Mouse (Mus musculus): ENCODE measurements at regions not wholly inside any gene's neighbourhood (a gene's known extent, or its start where the extent isn't known, plus 50 kb on each side); places are given as distances from the start of the nearest gene placed in this dataset.

- peaks cover 2% of the 10 kb centered on the region; the same call in 1 of the 2 replicates for H3K4me1 ChIP-seq (ENCODE audit: control insufficient read depth, insufficient read depth, low read length)
- H3K27ac ChIP-seq (ENCODE audit: low read length), result no peak overlapping the region
- no peaks in the 10 kb centered on the region for H3K27me3 ChIP-seq (ENCODE audit: control insufficient read depth, insufficient read depth, low read length)
- no peak overlapping the region for H3K9ac ChIP-seq (ENCODE audit: low read length)
- no peak for ATAC-seq (replicated peaks; ENCODE audit: extremely low read depth, insufficient read depth, low FRiP score)
- H3K4me2 ChIP-seq (ENCODE audit: low read depth, low read length), result no peak overlapping the region
- H3K9me3 ChIP-seq (replicated peaks; ENCODE audit: control insufficient read depth, low read length), result no peaks in the 10 kb centered on the region
- no peak overlapping the region for H3K4me3 ChIP-seq (ENCODE audit: low read length)
- whole genome bisulfite sequencing, result 94% methylated on average over 4 of the region's 4 CpGs
- H3K36me3 ChIP-seq (ENCODE audit: control insufficient read depth, insufficient read depth), result no peaks in the 10 kb centered on the region
These were observed 237.0 kb upstream of the Gm37988 start for GRCm38 (mm10) chr1:4570730-4571129.

- Histone ChIP-seq H3K4me3 (ENCODE audit: low read length) (peak overlapping the region; percentile 66), H3K4me1 (ENCODE audit: control insufficient read depth, insufficient read depth, low read length) (peaks cover 2% of the 10 kb centered on the region; the same call in 1 of the 2 replicates), H3K9me3 (replicated peaks; ENCODE audit: control insufficient read depth, low read length) (no peaks in the 10 kb centered on the region), H3K27ac (ENCODE audit: low read length) (peak overlapping the region; percentile 86), H3K36me3 (ENCODE audit: control insufficient read depth, insufficient read depth) (no peaks in the 10 kb centered on the region), H3K4me2 (ENCODE audit: low read depth, low read length) (peak overlapping the region; percentile 95), H3K9ac (ENCODE audit: low read length) (peak overlapping the region; percentile 79), H3K27me3 (ENCODE audit: control insufficient read depth, insufficient read depth, low read length) (no peaks in the 10 kb centered on the region)
- peak; percentile 91 for ATAC-seq (replicated peaks; ENCODE audit: extremely low read depth, insufficient read depth, low FRiP score)
- WGBS, result under 1% methylated on average over 58 of the region's 58 CpGs
These were observed 236.1 kb upstream of the Gm37988 start for GRCm38 (mm10) chr1:4571299-4572202.

DNA sequence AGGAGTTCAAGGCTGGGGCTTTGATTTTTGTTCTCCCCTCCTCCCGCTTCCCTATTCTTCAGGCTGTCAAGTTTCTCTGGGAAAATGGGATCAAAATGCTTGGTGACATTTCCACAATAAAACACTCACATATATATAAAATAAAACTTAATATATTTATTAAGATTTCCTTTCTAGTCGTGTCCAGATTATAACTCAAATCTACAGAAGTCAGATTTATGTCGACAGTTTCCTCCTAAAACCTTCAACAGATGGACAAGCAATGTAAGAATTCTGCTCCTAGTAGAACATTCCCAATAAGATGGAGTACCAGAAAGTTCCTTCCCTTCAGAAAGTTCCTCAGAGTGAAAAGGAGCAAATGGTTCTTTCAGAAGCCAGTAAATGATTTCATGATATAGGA, 235.4 kb upstream of the Gm37988 start:
- H3K4me1 ChIP-seq (ENCODE audit: control insufficient read depth, insufficient read depth, low read length), result peaks cover 2% of the 10 kb centered on the region; the same call in 1 of the 2 replicates
- H3K4me3 ChIP-seq (ENCODE audit: low read length), result no peak overlapping the region; the same call in 1 of the 2 replicates
- no peak for ATAC-seq (replicated peaks; ENCODE audit: extremely low read depth, insufficient read depth, low FRiP score)
- H3K9me3 ChIP-seq (replicated peaks; ENCODE audit: control insufficient read depth, low read length), result no peaks in the 10 kb centered on the region
- H3K36me3 ChIP-seq (ENCODE audit: control insufficient read depth, insufficient read depth), result no peaks in the 10 kb centered on the region
- no peak overlapping the region for H3K9ac ChIP-seq (ENCODE audit: low read length)
- 51% methylated on average over 3 of the region's 3 CpGs for WGBS
- H3K27me3 ChIP-seq (ENCODE audit: control insufficient read depth, insufficient read depth, low read length), result no peaks in the 10 kb centered on the region
- H3K27ac ChIP-seq (ENCODE audit: low read length), result peak overlapping the region; percentile 86
- peak overlapping the region; percentile 95 for H3K4me2 ChIP-seq (ENCODE audit: low read depth, low read length)

DNA sequence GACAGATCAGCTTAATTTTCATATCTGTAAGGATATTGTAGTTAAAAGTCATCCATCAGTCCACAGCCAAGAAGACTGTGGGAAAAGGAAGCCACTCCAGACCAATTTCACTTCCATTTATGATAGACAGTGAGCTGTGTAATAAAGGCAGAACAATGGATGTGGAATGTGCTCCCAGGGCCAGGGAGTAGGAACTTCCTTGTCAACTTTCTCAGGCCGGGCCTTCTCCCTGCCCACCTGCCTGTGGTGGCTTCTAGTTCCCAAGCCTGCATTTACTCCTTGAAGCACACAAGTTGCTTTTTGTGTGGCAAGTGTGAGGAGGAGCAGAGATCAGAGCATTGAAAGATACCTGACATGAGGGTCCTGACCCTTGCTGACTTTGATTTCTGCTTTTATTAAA, 233.6 kb upstream of the Gm37988 start:
- H3K36me3 ChIP-seq (ENCODE audit: control insufficient read depth, insufficient read depth), result no peaks in the 10 kb centered on the region
- ATAC-seq (replicated peaks; ENCODE audit: extremely low read depth, insufficient read depth, low FRiP score), result no peak
- no peak overlapping the region for H3K4me2 ChIP-seq (ENCODE audit: low read depth, low read length)
- no peak overlapping the region for H3K9ac ChIP-seq (ENCODE audit: low read length)
- H3K4me3 ChIP-seq (ENCODE audit: low read length), result no peak overlapping the region
- H3K27me3 ChIP-seq (ENCODE audit: control insufficient read depth, insufficient read depth, low read length), result no peaks in the 10 kb centered on the region
- peaks cover 2% of the 10 kb centered on the region; the same call in 1 of the 2 replicates for H3K4me1 ChIP-seq (ENCODE audit: control insufficient read depth, insufficient read depth, low read length)
- H3K9me3 ChIP-seq (replicated peaks; ENCODE audit: control insufficient read depth, low read length), result no peaks in the 10 kb centered on the region
- WGBS, result 47% methylated on average over 1 of the region's 1 CpGs
- no peak overlapping the region for H3K27ac ChIP-seq (ENCODE audit: low read length)

DNA sequence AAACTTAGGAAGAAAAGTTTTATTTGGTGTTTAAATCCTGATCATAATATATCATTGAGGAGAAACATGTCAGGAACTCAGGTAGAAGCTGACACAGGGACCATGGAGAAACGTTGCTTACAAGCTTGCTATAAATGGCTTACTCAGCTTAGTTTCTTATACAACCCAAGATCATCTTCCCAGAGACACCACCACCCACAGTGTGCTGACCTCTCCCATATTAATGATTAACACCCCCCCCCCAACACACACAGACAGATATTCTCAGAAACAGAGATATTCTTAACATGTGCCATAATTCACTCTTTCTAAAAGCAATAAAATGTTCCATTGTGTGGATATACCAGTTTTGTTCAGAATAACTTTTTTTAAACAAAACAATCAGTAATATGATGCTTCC, 230.7 kb upstream of the Gm37988 start:
- Histone ChIP-seq H3K9me3 (replicated peaks; ENCODE audit: control insufficient read depth, low read length) (no peaks in the 10 kb centered on the region), H3K4me2 (ENCODE audit: low read depth, low read length) (no peak overlapping the region), H3K4me3 (ENCODE audit: low read length) (no peak overlapping the region), H3K27ac (ENCODE audit: low read length) (no peak overlapping the region), H3K36me3 (ENCODE audit: control insufficient read depth, insufficient read depth) (no peaks in the 10 kb centered on the region), H3K9ac (ENCODE audit: low read length) (no peak overlapping the region), H3K27me3 (ENCODE audit: control insufficient read depth, insufficient read depth, low read length) (no peaks in the 10 kb centered on the region), H3K4me1 (ENCODE audit: control insufficient read depth, insufficient read depth, low read length) (no peaks in the 10 kb centered on the region)
- WGBS, result 42% methylated on average over 1 of the region's 1 CpGs
- ATAC-seq (replicated peaks; ENCODE audit: extremely low read depth, insufficient read depth, low FRiP score), result no peak

DNA sequence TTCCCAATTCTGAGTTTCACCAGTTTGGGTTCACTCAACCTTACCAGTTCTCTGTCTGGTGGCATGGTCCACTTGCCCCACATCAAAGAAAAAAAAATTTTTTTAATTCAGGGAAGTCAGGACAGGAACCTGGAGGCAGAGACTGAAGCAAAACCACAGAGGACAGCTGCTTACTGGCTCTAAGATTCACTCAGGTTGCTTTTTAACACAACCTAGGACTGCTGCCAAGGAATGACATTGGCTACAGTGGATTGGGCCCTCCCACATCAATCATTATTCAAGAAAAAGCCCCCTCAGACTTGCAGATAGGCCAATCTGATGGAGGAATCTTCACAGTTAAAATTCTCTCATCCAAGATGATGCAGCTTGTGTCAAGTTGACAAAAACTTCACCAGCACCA, 225.2 kb upstream of the Gm37988 start:
- Histone ChIP-seq H3K9ac (ENCODE audit: low read length) (no peak overlapping the region), H3K36me3 (ENCODE audit: control insufficient read depth, insufficient read depth) (no peaks in the 10 kb centered on the region), H3K27me3 (ENCODE audit: control insufficient read depth, insufficient read depth, low read length) (no peaks in the 10 kb centered on the region), H3K9me3 (replicated peaks; ENCODE audit: control insufficient read depth, low read length) (no peaks in the 10 kb centered on the region), H3K4me1 (ENCODE audit: control insufficient read depth, insufficient read depth, low read length) (no peaks in the 10 kb centered on the region), H3K27ac (ENCODE audit: low read length) (no peak overlapping the region), H3K4me2 (ENCODE audit: low read depth, low read length) (no peak overlapping the region), H3K4me3 (ENCODE audit: low read length) (no peak overlapping the region)
- no peak for ATAC-seq (replicated peaks; ENCODE audit: extremely low read depth, insufficient read depth, low FRiP score)

DNA sequence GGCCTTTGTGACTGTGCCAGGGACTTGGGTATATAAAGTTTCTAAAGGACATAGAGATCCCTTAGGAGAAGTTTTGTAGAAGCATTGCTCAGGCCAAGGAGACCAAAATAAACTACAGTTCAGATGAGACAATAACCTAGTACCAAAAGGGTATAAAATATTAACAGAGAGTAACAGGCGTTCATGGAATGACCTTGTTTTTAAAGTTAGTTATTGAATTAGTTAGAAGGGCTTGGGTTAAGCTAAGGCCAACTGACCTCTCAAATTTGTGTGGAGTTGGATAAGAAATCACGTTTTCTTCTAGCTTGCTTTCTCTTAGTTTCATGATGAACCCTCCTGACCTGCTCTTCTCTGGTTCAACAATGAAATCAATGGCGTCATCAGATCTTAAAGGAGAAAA, 209.8 kb upstream of the Gm37988 start:
- Histone ChIP-seq H3K9me3 (replicated peaks; ENCODE audit: control insufficient read depth, low read length) (no peaks in the 10 kb centered on the region), H3K27me3 (ENCODE audit: control insufficient read depth, insufficient read depth, low read length) (no peaks in the 10 kb centered on the region), H3K27ac (ENCODE audit: low read length) (no peak overlapping the region), H3K36me3 (ENCODE audit: control insufficient read depth, insufficient read depth) (no peaks in the 10 kb centered on the region), H3K4me2 (ENCODE audit: low read depth, low read length) (no peak overlapping the region), H3K9ac (ENCODE audit: low read length) (no peak overlapping the region), H3K4me3 (ENCODE audit: low read length) (no peak overlapping the region), H3K4me1 (ENCODE audit: control insufficient read depth, insufficient read depth, low read length) (no peaks in the 10 kb centered on the region)
- 68% methylated on average over 3 of the region's 3 CpGs for WGBS
- ATAC-seq (replicated peaks; ENCODE audit: extremely low read depth, insufficient read depth, low FRiP score), result no peak

DNA sequence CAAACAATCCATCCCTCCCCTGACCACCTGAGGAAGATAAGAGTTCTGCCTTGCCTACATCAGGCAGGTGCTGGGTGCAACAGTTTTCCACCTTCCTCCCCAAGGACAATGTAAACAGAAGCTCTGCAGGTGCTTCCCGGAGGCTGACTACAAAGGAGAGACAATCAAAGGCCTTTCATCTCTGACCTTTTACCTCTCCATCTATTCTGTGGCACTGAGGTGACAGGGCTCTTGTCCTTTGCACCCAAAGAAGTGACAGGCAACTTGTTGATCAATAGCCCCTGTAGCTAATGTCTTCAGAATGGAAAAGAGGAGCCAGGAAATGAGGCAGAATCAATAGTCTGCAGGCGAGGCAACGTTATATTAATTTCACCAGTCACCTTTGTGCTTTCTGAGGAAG, 209.3 kb upstream of the Gm37988 start:
- 50% methylated on average over 3 of the region's 3 CpGs for WGBS

GRCm38 (mm10) chr1:4602386-4602785, 205.3 kb upstream of the Gm37988 start:
- no peak for ATAC-seq (replicated peaks; ENCODE audit: extremely low read depth, insufficient read depth, low FRiP score)

More for the DNA sequence above, 209.3 kb upstream of the Gm37988 start:
- H3K27ac ChIP-seq (ENCODE audit: low read length), result no peak overlapping the region
- no peaks in the 10 kb centered on the region for H3K36me3 ChIP-seq (ENCODE audit: control insufficient read depth, insufficient read depth)
- no peak overlapping the region for H3K4me2 ChIP-seq (ENCODE audit: low read depth, low read length)
- no peaks in the 10 kb centered on the region for H3K27me3 ChIP-seq (ENCODE audit: control insufficient read depth, insufficient read depth, low read length)
- ATAC-seq (replicated peaks; ENCODE audit: extremely low read depth, insufficient read depth, low FRiP score), result no peak
- H3K9ac ChIP-seq (ENCODE audit: low read length), result no peak overlapping the region
- no peaks in the 10 kb centered on the region for H3K4me1 ChIP-seq (ENCODE audit: control insufficient read depth, insufficient read depth, low read length)
- H3K9me3 ChIP-seq (replicated peaks; ENCODE audit: control insufficient read depth, low read length), result no peaks in the 10 kb centered on the region
- H3K4me3 ChIP-seq (ENCODE audit: low read length), result no peak overlapping the region

More at GRCm38 (mm10) chr1:4602386-4602785, 205.3 kb upstream of the Gm37988 start:
- Histone ChIP-seq H3K9me3 (replicated peaks; ENCODE audit: control insufficient read depth, low read length) (no peaks in the 10 kb centered on the region), H3K4me1 (ENCODE audit: control insufficient read depth, insufficient read depth, low read length) (no peaks in the 10 kb centered on the region), H3K4me3 (ENCODE audit: low read length) (no peak overlapping the region), H3K36me3 (ENCODE audit: control insufficient read depth, insufficient read depth) (no peaks in the 10 kb centered on the region), H3K27me3 (ENCODE audit: control insufficient read depth, insufficient read depth, low read length) (no peaks in the 10 kb centered on the region), H3K4me2 (ENCODE audit: low read depth, low read length) (no peak overlapping the region), H3K27ac (ENCODE audit: low read length) (no peak overlapping the region), H3K9ac (ENCODE audit: low read length) (no peak overlapping the region)
- 51% methylated on average over 3 of the region's 3 CpGs for WGBS

Measured in heart, embryonic 16.5 days (tissue).